Mouse (Mus musculus) liver, postnatal 0 days (tissue): Measurements from ENCODE around the gene Scml4.

ENCODE experiments used
- CTCF ChIP-seq: sonication (generic); IDR thresholded peaks from 2 replicates; pipeline ENCODE4 v1.5.1; 2016; ENCODE audit warnings: antibody characterized with exemption, low read depth
- EP300 ChIP-seq: IDR thresholded peaks from 2 replicates; pipeline ENCODE4 v1.6.1; 2016; ENCODE audit warnings: antibody characterized with exemption, low read depth, mild to moderate bottlenecking

DNA sequence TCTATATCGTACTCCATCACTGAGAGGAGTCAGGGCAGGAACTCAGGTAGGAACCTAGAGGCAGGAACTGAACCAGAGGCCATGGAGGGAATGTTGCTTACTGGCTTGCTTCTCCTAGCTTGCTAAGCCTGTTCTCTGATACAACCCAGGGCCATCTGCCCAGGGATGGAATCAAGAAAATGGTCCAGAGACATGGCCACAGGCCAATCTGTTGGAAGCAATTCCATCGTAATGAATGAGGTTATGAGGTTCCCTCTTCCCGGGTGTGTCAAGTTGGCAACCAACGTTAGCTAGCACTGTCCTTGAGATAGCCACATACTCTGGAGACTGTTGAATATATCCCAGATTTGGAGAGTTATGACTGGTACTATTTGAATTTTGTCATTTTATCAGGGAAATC lies 37.0 kb downstream of the Scml4 start:
- TF ChIP-seq CTCF (no peak), EP300 (no peak)
